Mouse (Mus musculus) neutrophil, adult 59 days (primary cell): ENCODE results near the gene Ttn. TPM values are rescaled to one million over a fixed set of nuclear protein-coding genes. Genes with fewer than 3 reads are reported as not detected.

Source experiments
- total RNA-seq, 2 experiments: library from RNA; stranded (reverse); gene quantifications; 1 replicate in 1 of 2; 2 replicates in 1 of 2; pipeline ENCODE4 v1.2.4; 2023

Ttn gene
- total RNA-seq: under 1 TPM; 0.11 TPM

DNA sequence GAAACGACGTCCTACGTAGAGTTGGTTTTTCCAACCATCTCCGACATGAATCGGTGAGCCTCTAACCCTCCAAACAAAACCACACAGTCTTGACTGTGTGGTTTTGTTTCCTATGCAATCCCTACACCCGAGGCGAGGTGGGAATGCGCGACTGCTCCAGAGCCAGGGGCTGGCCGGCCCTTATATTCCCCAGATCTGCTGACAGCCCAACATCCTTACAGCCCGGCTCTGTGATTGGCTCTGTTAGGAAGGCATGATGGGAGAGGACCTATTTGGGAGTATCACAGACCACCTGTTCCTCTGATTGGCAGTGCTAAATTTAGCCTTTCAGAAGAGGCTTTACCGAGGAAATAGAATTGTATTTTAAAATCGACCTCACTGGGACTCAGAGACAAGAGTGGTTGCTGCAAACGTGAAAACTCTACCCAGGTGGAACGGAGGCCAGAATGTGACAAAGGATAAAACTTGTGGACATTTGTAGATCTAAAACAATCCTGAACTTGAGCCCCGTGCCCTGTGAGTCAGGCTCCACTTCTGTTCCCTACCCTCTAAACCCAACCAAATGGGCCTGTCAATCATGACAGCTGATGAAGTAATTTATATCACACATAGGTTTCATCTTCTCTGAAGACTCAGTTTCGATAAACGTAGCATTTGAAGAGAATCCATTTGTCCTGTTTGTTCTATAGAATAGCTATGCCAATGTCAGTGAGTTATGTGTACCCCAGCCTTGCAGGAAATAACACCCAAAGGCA is at the start of gene Ttn:
Gene Ttn (minus strand): TSS at position 157 of the 755 bp plus-strand sequence.

DNA sequence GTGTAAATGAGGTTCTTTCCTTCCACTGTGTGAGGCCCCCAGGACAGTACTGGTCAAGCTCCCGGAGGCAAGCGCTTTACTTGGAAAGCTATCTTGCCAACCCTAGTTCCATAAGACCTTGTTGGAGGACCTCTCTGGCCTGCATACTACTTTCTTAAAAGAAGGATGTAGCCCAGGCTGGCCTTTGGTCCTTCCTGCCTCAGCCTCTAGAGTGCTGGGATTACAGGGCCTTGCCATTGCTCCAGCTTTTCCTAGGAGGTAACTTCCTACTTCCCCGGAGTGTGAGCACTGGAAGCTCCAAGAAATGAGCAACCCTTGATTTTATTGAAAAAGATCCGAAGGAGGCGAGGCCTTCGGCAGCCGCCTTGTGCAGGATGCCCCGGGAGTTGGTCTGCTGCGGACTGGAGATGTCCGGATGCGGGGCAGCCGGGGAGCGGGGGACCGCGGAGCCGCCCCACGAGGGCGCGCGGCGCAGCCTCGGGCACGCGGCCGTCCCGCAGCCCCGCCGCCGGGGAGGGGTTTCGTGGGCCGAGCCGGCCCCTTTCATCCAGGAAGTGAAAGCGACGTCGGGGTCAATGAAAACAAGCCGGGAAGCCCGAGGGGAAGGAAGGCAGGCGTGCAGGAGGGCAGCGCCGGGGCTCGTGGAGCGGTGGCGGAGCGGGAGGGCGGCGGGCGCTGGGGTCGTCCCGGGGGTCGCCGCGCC is 307.5 kb downstream of the Ttn start, which contains the start of gene Plekha3:
Gene Plekha3 (plus strand): TSS at position 557 of the 703 bp plus-strand sequence.

DNA sequence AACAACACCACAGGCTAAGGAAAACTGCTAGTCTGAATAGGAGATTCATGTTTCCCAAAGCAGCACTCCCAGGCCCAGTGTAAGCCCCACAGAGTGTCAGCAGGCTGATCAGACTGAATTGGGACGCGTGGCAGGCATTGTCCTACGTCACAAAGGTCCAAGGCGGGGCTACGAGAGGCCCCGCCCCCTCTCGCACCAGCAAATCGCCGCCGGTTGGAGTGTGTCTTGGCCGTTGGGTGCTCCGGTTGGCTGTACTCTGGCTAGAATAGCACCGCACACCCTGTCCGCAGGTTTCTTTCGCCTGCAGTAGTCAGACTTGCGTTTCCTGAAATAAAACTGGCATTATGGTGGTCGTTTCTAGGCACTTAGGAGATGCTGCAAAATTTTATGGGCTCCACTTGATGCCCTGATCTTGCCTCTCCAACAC is 309.4 kb downstream of the Ttn start, which contains the start of gene Fkbp7:
Gene Fkbp7 (minus strand): TSS at position 151 of the 427 bp plus-strand sequence.

Other genes starting within 250 kb of the Ttn start
- under 1 TPM; 0.51 to 0.73 TPM for gene Ccdc141, start 188.1 kb upstream of the Ttn start, total RNA-seq